Mouse (Mus musculus) left cerebral cortex, adult 18-20 months (tissue): ENCODE data around the gene Maff. TPM values are rescaled to one million over a fixed set of nuclear protein-coding genes. Genes with fewer than 3 reads are reported as not detected.

ENCODE experiments used
- DNase-seq, 2 experiments: peaks; one replicate each; pipeline ENCODE4 v3.0.0; 2021 to 2022; ENCODE audit warnings: low spot score in 2 of 2, mixed read lengths in 1 of 2
- microRNA-seq, 2 experiments: library from miRNA; unstranded; fragments of <30 nt; microRNA quantifications; one replicate each; pipeline ENCODE4 v1.2.0; 2021
- total RNA-seq, 2 experiments: library from RNA; stranded (reverse); gene quantifications; 2 replicates each; pipeline ENCODE4 v1.2.3; 2021

Gene Maff
- total RNA-seq, 2 experiments from 2014 or later, result 1.8 to 2.8 TPM

GRCm38 (mm10) chr15:79391447-79392093 lies 45.1 kb downstream of the Maff start:
- peak; percentile 42 to 60 for DNase-seq

GRCm38 (mm10) chr15:79392527-79392926 lies 46.1 kb downstream of the Maff start:
- no peak for DNase-seq

GRCm38 (mm10) chr15:79393101-79393500 lies 46.7 kb downstream of the Maff start:
- no peak for DNase-seq

GRCm38 (mm10) chr15:79394842-79395241 lies 48.4 kb downstream of the Maff start:
- no peak for DNase-seq

GRCm38 (mm10) chr15:79395281-79395680 lies 48.9 kb downstream of the Maff start:
- no peak for DNase-seq

- no peak for DNase-seq
Measured at GRCm38 (mm10) chr15:79396736-79397135, 50.3 kb downstream of the Maff start.

GRCm38 (mm10) chr15:79399231-79400052 lies 53.0 kb downstream of the Maff start:
- no peak for DNase-seq

- no peak for DNase-seq
Measured at GRCm38 (mm10) chr15:79400134-79400974, 53.9 kb downstream of the Maff start.

GRCm38 (mm10) chr15:79400975-79401365 lies 54.5 kb downstream of the Maff start:
- DNase-seq, result no peak

GRCm38 (mm10) chr15:79402176-79402575 lies 55.8 kb downstream of the Maff start:
- peak in 1 of 2 experiments; percentile 34 for DNase-seq

- peak; percentile 83 to 86 for DNase-seq
Measured at GRCm38 (mm10) chr15:79402836-79403762, 56.7 kb downstream of the Maff start, which contains the start of gene Tmem184b. Tmem184b (minus strand) TSS chr15:79403569.

- DNase-seq, result peak in 1 of 2 experiments; percentile 33
Measured at GRCm38 (mm10) chr15:79403763-79404210, 57.4 kb downstream of the Maff start.

GRCm38 (mm10) chr15:79404277-79404676 lies 57.9 kb downstream of the Maff start:
- no peak for DNase-seq

- no peak for DNase-seq
Measured at GRCm38 (mm10) chr15:79406564-79406963, 60.1 kb downstream of the Maff start.

Small RNA genes lying within 50 kb of the gene (microRNA-seq; reads per million reads assigned to microRNA genes)
- gene Mir1943, result 1.5 to 2.7 reads per million in 2 experiments

Other genes starting within 250 kb of the Maff start
- gene Micall1, start 237.7 kb upstream of the Maff start, total RNA-seq, result 10 to 100 TPM; 22.2 to 26.8 TPM
- gene Polr2f, start 205.6 kb upstream of the Maff start, total RNA-seq, result 100 to 1,000 TPM; 102 to 111 TPM
- gene 1700088E04Rik, start 205.4 kb upstream of the Maff start, total RNA-seq, result 10 to 100 TPM in 1 of 2 experiments, 1 to 10 TPM in 1; 7.3 to 10.8 TPM
- 10 to 100 TPM; 19.6 to 26.1 TPM for gene Sox10, start 181.4 kb upstream of the Maff start, total RNA-seq
- gene Pick1, start 117.4 kb upstream of the Maff start, total RNA-seq, result 10 to 100 TPM; 47.1 to 54.0 TPM
- gene Gm49486, start 117.2 kb upstream of the Maff start, total RNA-seq, result under 1 TPM; 0.16 to 0.42 TPM
- gene Slc16a8, start 91.9 kb upstream of the Maff start, total RNA-seq, result not detected
- 1 to 10 TPM; 3.1 to 4.9 TPM for gene Baiap2l2, start 61.1 kb upstream of the Maff start, total RNA-seq
- 10 to 100 TPM; 18.4 to 21.2 TPM for gene Pla2g6, start 18.2 kb upstream of the Maff start, total RNA-seq
- gene Tmem184b, start 56.9 kb downstream of the Maff start, total RNA-seq, result 10 to 100 TPM; 71.3 to 74.8 TPM
- 100 to 1,000 TPM; 135 to 149 TPM for gene Csnk1e, start 108.9 kb downstream of the Maff start, total RNA-seq
- 100 to 1,000 TPM; 184 TPM for gene Kcnj4, start 158.6 kb downstream of the Maff start, total RNA-seq
- under 1 TPM; 0.35 to 0.63 TPM for gene Kdelr3, start 169.8 kb downstream of the Maff start, total RNA-seq
- gene Ddx17, start 200.1 kb downstream of the Maff start, total RNA-seq, result 100 to 1,000 TPM; 304 to 309 TPM